Mouse (Mus musculus) liver, embryonic 11.5 days (tissue): ENCODE measurements around the gene Eef1a2. TPM values are rescaled to one million over a fixed set of nuclear protein-coding genes. Genes with fewer than 3 reads are reported as not detected.

Experiments
- ATAC-seq: fragments of 200-750 bp; cut with Nextera tagmentation; replicated peaks from 2 replicates; pipeline ENCODE4 v1.8.0; 2017; ENCODE audit warnings: moderate number of reproducible peaks, mild to moderate bottlenecking, moderate TSS enrichment, moderate library complexity; ENCODE audit not compliant: low FRiP score
- DNase-seq: peaks from one replicate; pipeline ENCODE4 v3.0.0-alpha.2; 2017; ENCODE audit warnings: low spot score
- H3K27ac ChIP-seq: fragments of 300-500 bp; sonication (generic); 2 replicates; pipeline ENCODE4 v1.5.1; 2014; ENCODE audit warnings: mild to moderate bottlenecking, low read depth, low read length, control low read depth
- H3K27me3 ChIP-seq: fragments of 300-500 bp; sonication (generic); replicated peaks from 2 replicates; pipeline ENCODE4 v1.6.1; 2014; ENCODE audit warnings: low read length, mixed read lengths; ENCODE audit not compliant: control insufficient read depth, insufficient read depth
- H3K36me3 ChIP-seq: fragments of 300-500 bp; sonication (generic); 2 replicates; pipeline ENCODE4 v1.6.1; 2014; ENCODE audit warnings: mild to moderate bottlenecking, low read length, moderate library complexity, mixed read lengths; ENCODE audit not compliant: control insufficient read depth, insufficient read depth
- H3K4me1 ChIP-seq: fragments of 300-500 bp; sonication (generic); replicated peaks from 2 replicates; pipeline ENCODE4 v1.6.1; 2014; ENCODE audit warnings: low read length, mixed read lengths; ENCODE audit not compliant: control insufficient read depth, insufficient read depth
- H3K4me2 ChIP-seq: fragments of 300-500 bp; sonication (generic); 2 replicates; pipeline ENCODE4 v1.6.1; 2014; ENCODE audit warnings: mild to moderate bottlenecking, control low read depth, moderate library complexity
- H3K4me3 ChIP-seq: fragments of 300-500 bp; sonication (generic); 2 replicates; pipeline ENCODE4 v1.5.1; 2014; ENCODE audit warnings: low read depth, low read length, control low read depth
- H3K9ac ChIP-seq: fragments of 300-500 bp; sonication (generic); 2 replicates; pipeline ENCODE4 v1.6.1; 2014; ENCODE audit warnings: low read depth, low read length, control low read depth
- H3K9me3 ChIP-seq: fragments of 300-500 bp; sonication (generic); 2 replicates; pipeline ENCODE4 v1.6.1; 2016; ENCODE audit warnings: low read length, inconsistent platforms, mixed read lengths; ENCODE audit not compliant: control insufficient read depth
- WGBS: fragments of 180-500 bp; shearing (Covaris S2); extraction: QIAGEN DNeasy Blood & Tissue Kit; methylation state at CpG from one replicate; pipeline ENCODE4 v1.1.7; 2014; 5-methylcytosine and 5-hydroxymethylcytosine counted together
- polyA plus RNA-seq: library from polyadenylated mRNA; unstranded; fragments of >200 nt; fragmentation: Nextera tagmentation; extraction: Ambion mirVana; gene quantifications from 2 replicates; pipeline ENCODE4 v1.2.1, GENCODE M21; 2014

Eef1a2 gene
- polyA plus RNA-seq: not detected in 2 replicates

- WGBS: 7% methylated on average over 55 of the region's 55 CpGs
- Histone ChIP-seq H3K4me2 (peak within 1 kb of the TSS; percentile 44), H3K27ac (no peak within 1 kb of the TSS), H3K36me3 (no peaks in the 10 kb centered on the region), H3K4me3 (0 out of 2 replicates have a peak within 1 kb of the TSS, but pooled peaks have one; percentile 17), H3K27me3 (peaks cover 45% of the 10 kb centered on the region), H3K9me3 (no peaks in the 10 kb centered on the region), H3K9ac (no peak within 1 kb of the TSS), H3K4me1 (no peaks in the 10 kb centered on the region)
- no peak for ATAC-seq
- no peak for DNase-seq
Measured at GRCm38 (mm10) chr2:181156248-181157121, at the start of gene Eef1a2. Gene Eef1a2, minus strand, starts transcription at chr2:181157014.

GRCm38 (mm10) chr2:181206118-181206517, 49.3 kb upstream of the Eef1a2 start:
- Histone ChIP-seq H3K4me3 (no peak overlapping the region), H3K4me1 (peaks cover 9% of the 10 kb centered on the region), H3K4me2 (peak overlapping the region; percentile 34; the same call in 1 of the 2 replicates), H3K27me3 (peaks cover 11% of the 10 kb centered on the region), H3K9me3 (no peaks in the 10 kb centered on the region), H3K9ac (no peak overlapping the region), H3K27ac (no peak overlapping the region), H3K36me3 (no peaks in the 10 kb centered on the region)
- 50% methylated on average over 9 of the region's 9 CpGs for WGBS
- no peak for DNase-seq
- peak; percentile 88 for ATAC-seq

- ATAC-seq (peak; percentile 40; the same call in 1 of the 2 replicates), DNase-seq (no peak)
- no peaks in the 10 kb centered on the region for H3K9me3 ChIP-seq
- WGBS: 77% methylated on average over 5 of the region's 5 CpGs
- peak overlapping the region; percentile 34; the same call in 1 of the 2 replicates for H3K4me2 ChIP-seq
- H3K27me3 ChIP-seq: peaks cover 6% of the 10 kb centered on the region
- H3K9ac ChIP-seq: no peak overlapping the region
- H3K4me3 ChIP-seq: no peak overlapping the region
- no peaks in the 10 kb centered on the region for H3K36me3 ChIP-seq
- H3K27ac ChIP-seq: no peak overlapping the region
- H3K4me1 ChIP-seq: peaks cover 9% of the 10 kb centered on the region
Measured at GRCm38 (mm10) chr2:181205678-181206077, 48.9 kb upstream of the Eef1a2 start.

GRCm38 (mm10) chr2:181202886-181203285, 46.1 kb upstream of the Eef1a2 start:
- H3K27ac ChIP-seq: no peak overlapping the region
- no peaks in the 10 kb centered on the region for H3K36me3 ChIP-seq
- no peak overlapping the region for H3K4me2 ChIP-seq
- H3K9ac ChIP-seq: no peak overlapping the region
- ATAC-seq (no peak), DNase-seq (no peak)
- H3K9me3 ChIP-seq: no peaks in the 10 kb centered on the region
- peaks cover 4% of the 10 kb centered on the region for H3K27me3 ChIP-seq
- WGBS: 74% methylated on average over 6 of the region's 6 CpGs
- H3K4me1 ChIP-seq: peaks cover 9% of the 10 kb centered on the region
- H3K4me3 ChIP-seq: no peak overlapping the region

- no peak for ATAC-seq
- Histone ChIP-seq H3K36me3 (no peaks in the 10 kb centered on the region), H3K27me3 (peaks cover 4% of the 10 kb centered on the region), H3K27ac (no peak within 1 kb of the TSS), H3K4me3 (no peak within 1 kb of the TSS), H3K9ac (no peak within 1 kb of the TSS), H3K9me3 (no peaks in the 10 kb centered on the region), H3K4me1 (peaks cover 9% of the 10 kb centered on the region), H3K4me2 (no peak within 1 kb of the TSS)
- DNase-seq: no peak
- WGBS: 79% methylated on average over 3 of the region's 3 CpGs
Measured at GRCm38 (mm10) chr2:181202422-181202821, 45.6 kb upstream of the Eef1a2 start, which contains the start of gene Ptk6. Gene Ptk6, minus strand, starts transcription at chr2:181202789.

- H3K4me1 ChIP-seq: peaks cover 9% of the 10 kb centered on the region
- no peak overlapping the region for H3K4me2 ChIP-seq
- peaks cover 4% of the 10 kb centered on the region for H3K27me3 ChIP-seq
- no peak overlapping the region for H3K4me3 ChIP-seq
- WGBS: 53% methylated on average over 3 of the region's 3 CpGs
- no peak overlapping the region for H3K27ac ChIP-seq
- no peak for ATAC-seq
- no peak overlapping the region for H3K9ac ChIP-seq
- DNase-seq: no peak
- no peaks in the 10 kb centered on the region for H3K36me3 ChIP-seq
- no peaks in the 10 kb centered on the region for H3K9me3 ChIP-seq
Measured at GRCm38 (mm10) chr2:181201606-181202005, 44.8 kb upstream of the Eef1a2 start.

GRCm38 (mm10) chr2:181196628-181197300, 40.0 kb upstream of the Eef1a2 start:
- Histone ChIP-seq H3K9me3 (no peaks in the 10 kb centered on the region), H3K9ac (no peak overlapping the region), H3K4me2 (no peak overlapping the region), H3K4me3 (no peak overlapping the region), H3K27ac (no peak overlapping the region), H3K4me1 (no peaks in the 10 kb centered on the region), H3K36me3 (no peaks in the 10 kb centered on the region), H3K27me3 (peaks cover 8% of the 10 kb centered on the region)
- WGBS: 76% methylated on average over 4 of the region's 4 CpGs
- DNase-seq (no peak), ATAC-seq (no peak)

- peaks cover 5% of the 10 kb centered on the region; the same call in 1 of the 2 replicates for H3K27me3 ChIP-seq
- no peak overlapping the region for H3K27ac ChIP-seq
- no peak for DNase-seq
- 62% methylated on average over 3 of the region's 3 CpGs for WGBS
- H3K9ac ChIP-seq: no peak overlapping the region
- no peak for ATAC-seq
- H3K4me1 ChIP-seq: peaks cover 8% of the 10 kb centered on the region
- H3K4me3 ChIP-seq: no peak overlapping the region
- H3K9me3 ChIP-seq: no peaks in the 10 kb centered on the region
- no peak overlapping the region for H3K4me2 ChIP-seq
- H3K36me3 ChIP-seq: no peaks in the 10 kb centered on the region
Measured at GRCm38 (mm10) chr2:181193044-181193443, 36.2 kb upstream of the Eef1a2 start.
